25 mouse cellular contexts compared by ENCODE assay signal in the genomic region with DNA sequence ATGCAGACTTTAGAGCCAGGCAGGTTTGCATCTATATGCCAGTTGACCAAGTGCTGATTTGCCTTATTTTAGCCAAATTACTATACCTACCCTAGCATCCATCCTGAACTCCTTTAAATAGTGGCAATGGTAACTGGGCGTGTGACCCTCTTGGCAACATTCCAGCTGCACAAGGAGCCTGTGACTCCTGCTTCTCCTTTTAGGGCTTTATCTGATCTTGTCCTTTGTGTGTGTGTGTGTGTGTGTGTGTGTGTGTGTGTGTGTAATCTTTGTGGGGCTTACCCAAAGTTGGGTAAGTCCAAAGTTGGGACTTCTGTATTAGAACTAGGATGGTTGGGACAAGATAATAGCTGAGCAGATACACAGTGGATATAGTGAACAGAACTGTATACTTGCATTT.
DNase-seq lines count a peak whose midpoint lies in the region; ATAC-seq and TF ChIP-seq lines count a peak whose summit lies in the region.
"Had no signal": no experiment of that assay in that cellular context is flagged by ENCODE, and none has a peak within 500 bp of the region (broad histone marks: within the 10 kb centered on the region; RNA-seq: fewer than 3 reads in every experiment).

No protein-coding gene starts in this region.

- no peak overlapping the region for H3K4me3 ChIP-seq in heart, embryonic 12.5 days
- no peak overlapping the region for H3K4me3 ChIP-seq in MEL (ENCODE audit: control insufficient read depth in 1 of 2, insufficient read depth in 1 of 2, low read depth in 2 of 2, low read length in 2 of 2)

- no peaks in the 10 kb centered on the region for H3K36me3 ChIP-seq in heart, embryonic 12.5 days
- H3K36me3 ChIP-seq in MEL (ENCODE audit: control insufficient read depth in 1 of 2, insufficient read depth in 2 of 2, low read length in 2 of 2) = peaks cover 0 to 6% of the 10 kb centered on the region in 2 experiments; a peak in 2 of 4 replicates

- H3K27ac ChIP-seq in heart, embryonic 12.5 days (ENCODE audit: poor library complexity, severe bottlenecking) = no peak overlapping the region
- H3K27ac ChIP-seq in MEL (ENCODE audit: control insufficient read depth, low read depth, low read length) = no peak overlapping the region

- no peak for TF ChIP-seq RAD21 in MEL (IDR thresholded peaks at IDR 0.05; ENCODE audit: low read depth, low read length)

- no peak for TF ChIP-seq CTCF in MEL (IDR thresholded peaks at IDR 0.05 in 2 of 3, conservative IDR thresholded peaks at IDR 0.05 in 1 of 3; ENCODE audit: control insufficient read depth in 1 of 3, insufficient read depth in 1 of 3, low read depth in 2 of 3, low read length in 3 of 3, poor library complexity in 1 of 3, severe bottlenecking in 1 of 3)

- H3K9me3 ChIP-seq in heart, embryonic 12.5 days (replicated peaks) = no peaks in the 10 kb centered on the region
- H3K9me3 ChIP-seq in MEL (replicated peaks; ENCODE audit: insufficient read depth, low read length) = no peaks in the 10 kb centered on the region
- H3K9me3 ChIP-seq: G1E had no signal

- H3K9ac ChIP-seq in heart, embryonic 12.5 days = no peak overlapping the region
- no peak overlapping the region for H3K9ac ChIP-seq in MEL (ENCODE audit: control insufficient read depth, low read depth, low read length, poor library complexity, severe bottlenecking)

- TF ChIP-seq EP300 in MEL (IDR thresholded peaks at IDR 0.05; ENCODE audit: low read depth in 1 of 2, low read length in 2 of 2) = peak; percentile 70 to 87

- peak; percentile 54 for DNase-seq in heart, adult 11 months
- DNase-seq in 416B (ENCODE audit: low read depth) (peak; percentile 59), MEL (ENCODE audit: low read depth, low spot score) (peak; percentile 88), MEL-GATA-1-ER (ENCODE audit: extremely low read depth, low read depth) (peak; percentile 53)
- DNase-seq in kidney, postnatal 25 days = no peak
- DNase-seq in kidney, adult 11 months = no peak
- DNase-seq: adrenal gland, adult 2 months; adrenal gland, adult 8-10 months; adrenal gland, postnatal 10 days; adrenal gland, postnatal 14 days; adrenal gland, postnatal 25 days; adrenal gland, postnatal 36 days; B cell, adult 2 months; cerebellum, adult 11 months; cerebellum, adult 11-12 months; cerebellum, adult 18-20 months; cerebellum, adult 2 months; cerebellum, adult 8-10 months had no signal

- H3K4me2 ChIP-seq in heart, embryonic 12.5 days = no peak overlapping the region

- H3K27me3 ChIP-seq in heart, embryonic 12.5 days (replicated peaks) = no peaks in the 10 kb centered on the region
- H3K27me3 ChIP-seq in MEL (ENCODE audit: control insufficient read depth in 1 of 2, insufficient read depth in 2 of 2, low read length in 2 of 2) = no peaks in the 10 kb centered on the region
- H3K27me3 ChIP-seq: CH12.LX, Patski had no signal

- 66% methylated on average over 1 of the region's 1 CpGs for WGBS in heart, embryonic 12.5 days

- 0 out of 2 replicates have a peak, but pooled peaks cover 3% of the 10 kb centered on the region for H3K4me1 ChIP-seq in heart, embryonic 12.5 days (replicated peaks)
- peaks cover 4 to 13% of the 10 kb centered on the region in 2 experiments; a peak in 3 of 4 replicates for H3K4me1 ChIP-seq in MEL (ENCODE audit: control insufficient read depth in 1 of 2, insufficient read depth in 2 of 2, low read length in 2 of 2)

- TF ChIP-seq POLR2A in MEL (IDR thresholded peaks at IDR 0.05; ENCODE audit: control insufficient read depth in 1 of 2, insufficient read depth in 1 of 2, low read depth in 1 of 2, low read length in 2 of 2, poor library complexity in 1 of 2) = no peak

- no peaks in the 10 kb centered on the region for H3K79me2 ChIP-seq in MEL (ENCODE audit: control insufficient read depth, insufficient read depth, low read length, poor library complexity)

- no peak for ATAC-seq in heart, embryonic 12.5 days (ENCODE audit: insufficient number of reproducible peaks, low FRiP score)
- ATAC-seq in monocyte, adult 5-6 weeks (replicated peaks; ENCODE audit: insufficient number of reproducible peaks, low FRiP score, low TSS enrichment, poor library complexity, severe bottlenecking) = no peak
- ATAC-seq: activated CD4-positive, CD25-positive, alpha-beta regulatory T cell, adult 4 months; CD4-positive, CD25-positive, alpha-beta regulatory T cell, adult 4 months; Patski had no signal

TF ChIP-seq in MEL, 35 proteins besides CTCF, POLR2A, EP300 and RAD21:
- peak; percentile 74 for TF ChIP-seq USF1 (IDR thresholded peaks at IDR 0.05; ENCODE audit: low read depth, low read length)
- TF ChIP-seq SIN3A (IDR thresholded peaks at IDR 0.05; ENCODE audit: low read length) = peak; percentile 41; the same call in 1 of the 2 replicates
- TF ChIP-seq POLR2AphosphoS2 (IDR thresholded peaks at IDR 0.05; ENCODE audit: low read length) = no peak
- TF ChIP-seq GATA1 (IDR thresholded peaks at IDR 0.05; ENCODE audit: low read depth, low read length) = peak; percentile 91
- 0 out of 2 replicates have a peak, but pooled peaks have one; percentile 19 for TF ChIP-seq MYC (IDR thresholded peaks at IDR 0.05; ENCODE audit: low read depth, low read length)
- peak; percentile 57; the same call in 1 of the 2 replicates for TF ChIP-seq MAZ (IDR thresholded peaks at IDR 0.05; ENCODE audit: low read depth, low read length)
- no peak for TF ChIP-seq KAT2A (conservative IDR thresholded peaks at IDR 0.05; ENCODE audit: low read depth, low read length)
- TF ChIP-seq HCFC1 (IDR thresholded peaks at IDR 0.05; ENCODE audit: low read depth, low read length) = 0 out of 2 replicates have a peak, but pooled peaks have one; percentile 36
- TF ChIP-seq MEF2A (IDR thresholded peaks at IDR 0.05; ENCODE audit: extremely low read depth, insufficient replicate concordance, low read depth, low read length, poor library complexity, severe bottlenecking) = no peak
- TF ChIP-seq E2F4 (IDR thresholded peaks at IDR 0.05; ENCODE audit: borderline replicate concordance, low read depth, low read length) = no peak
- peak; percentile 22; the same call in 1 of the 2 replicates for TF ChIP-seq SMC3 (IDR thresholded peaks at IDR 0.05; ENCODE audit: low read depth, low read length)
- TF ChIP-seq ETS1 (IDR thresholded peaks at IDR 0.05; ENCODE audit: low read depth, low read length) = peak; percentile 82
- peak; percentile 54 for TF ChIP-seq TCF12 (IDR thresholded peaks at IDR 0.05; ENCODE audit: low read depth, low read length)
- TF ChIP-seq RCOR1 (IDR thresholded peaks at IDR 0.05; ENCODE audit: low read depth, low read length) = peak; percentile 71
- no peak for TF ChIP-seq POLR2AphosphoS5 (IDR thresholded peaks at IDR 0.05; ENCODE audit: borderline replicate concordance, low read depth, low read length)
TF ChIP-seq in MEL: peak in this region for 10.

Comparison
In these comparisons a context has a peak if more than half of its experiments do, and no peak if none do; other contexts are left out.
1. DNase-seq: peak in heart, adult 11 months (single experiment), 416B (single experiment), MEL (single experiment) and MEL-GATA-1-ER (single experiment); none in kidney, postnatal 25 days (0 of 2) and kidney, adult 11 months (single experiment).